Mouse (Mus musculus) forebrain, embryonic 12.5 days (tissue): ENCODE data around the gene Srgap3. TPM values are rescaled to one million over a fixed set of nuclear protein-coding genes. Genes with fewer than 3 reads are reported as not detected.
"Not testable (repeated sequence)": the region's sequence is repeated elsewhere in the genome, so short reads cannot be mapped to it uniquely, and the experiment has no call there.

ENCODE experiments used
- ATAC-seq: fragments of 200-750 bp; cut with Nextera tagmentation; 2 replicates; pipeline ENCODE4 v1.8.0; 2017; ENCODE audit warnings: moderate TSS enrichment; ENCODE audit not compliant: low FRiP score
- H3K27ac ChIP-seq: fragments of 300-500 bp; sonication (generic); 2 replicates; pipeline ENCODE4 v1.5.1; 2016; ENCODE audit warnings: mild to moderate bottlenecking
- H3K27me3 ChIP-seq: fragments of 300-500 bp; sonication (generic); 2 replicates; pipeline ENCODE4 v1.6.1; 2016; ENCODE audit warnings: mild to moderate bottlenecking
- H3K36me3 ChIP-seq: fragments of 300-500 bp; sonication (generic); replicated peaks from 2 replicates; pipeline ENCODE4 v1.6.1; 2016; ENCODE audit warnings: mild to moderate bottlenecking
- H3K4me1 ChIP-seq: fragments of 300-500 bp; sonication (generic); 2 replicates; pipeline ENCODE4 v1.6.1; 2016
- H3K4me2 ChIP-seq: fragments of 300-500 bp; sonication (generic); 2 replicates; pipeline ENCODE4 v1.6.1; 2016; ENCODE audit warnings: mild to moderate bottlenecking, moderate library complexity
- H3K4me3 ChIP-seq: fragments of 300-500 bp; sonication (generic); replicated peaks from 2 replicates; pipeline ENCODE4 v1.5.1; 2016; ENCODE audit warnings: mild to moderate bottlenecking
- H3K9ac ChIP-seq: fragments of 300-500 bp; sonication (generic); 2 replicates; pipeline ENCODE4 v1.6.1; 2016; ENCODE audit warnings: mild to moderate bottlenecking
- H3K9me3 ChIP-seq: fragments of 300-500 bp; sonication (generic); 2 replicates; pipeline ENCODE4 v1.6.1; 2016
- WGBS: fragments of 180-500 bp; shearing (Covaris S2); methylation state at CpG from one replicate; pipeline ENCODE4 v1.1.7; 2016; 5-methylcytosine and 5-hydroxymethylcytosine counted together
- polyA plus RNA-seq: library from polyadenylated mRNA; unstranded; fragments of >200 nt; fragmentation: Nextera tagmentation; extraction: Ambion mirVana; gene quantifications from 2 replicates; pipeline ENCODE4 v1.2.1, GENCODE M21; 2016

The Srgap3 gene
- polyA plus RNA-seq, 1 experiment from 2014 or later, result 39.9 TPM

- H3K9me3 ChIP-seq, result no peaks in the 10 kb centered on the region
- no peak overlapping the region for H3K9ac ChIP-seq
- no peak overlapping the region for H3K27ac ChIP-seq
- peaks cover 44% of the 10 kb centered on the region for H3K36me3 ChIP-seq
- H3K4me1 ChIP-seq, result no peaks in the 10 kb centered on the region
- no peak for ATAC-seq
- 89% methylated on average over 1 of the region's 1 CpGs for whole genome bisulfite sequencing
- no peak overlapping the region for H3K4me3 ChIP-seq
- H3K27me3 ChIP-seq, result no peaks in the 10 kb centered on the region
- H3K4me2 ChIP-seq, result no peak overlapping the region
Observed at GRCm38 (mm10) chr6:112719983-112720382, 227.1 kb downstream of the Srgap3 start.

GRCm38 (mm10) chr6:112717168-112717567 lies 229.9 kb downstream of the Srgap3 start:
- ATAC-seq, result peak; percentile 48; the same call in 1 of the 2 replicates
- 63% methylated on average over 5 of the region's 5 CpGs for WGBS

GRCm38 (mm10) chr6:112713951-112714350 lies 233.1 kb downstream of the Srgap3 start:
- 87% methylated on average over 3 of the region's 3 CpGs for WGBS

More at GRCm38 (mm10) chr6:112717168-112717567, 229.9 kb downstream of the Srgap3 start:
- Histone ChIP-seq H3K9me3 (no peaks in the 10 kb centered on the region), H3K27me3 (no peaks in the 10 kb centered on the region), H3K4me3 (no peak overlapping the region), H3K36me3 (peaks cover 23% of the 10 kb centered on the region), H3K4me1 (no peaks in the 10 kb centered on the region), H3K4me2 (no peak overlapping the region), H3K9ac (no peak overlapping the region), H3K27ac (no peak overlapping the region)

GRCm38 (mm10) chr6:112702296-112702695 lies 244.8 kb downstream of the Srgap3 start:
- WGBS, result 84% methylated on average over 4 of the region's 4 CpGs
- not testable (repeated sequence) for ATAC-seq, H3K4me3 ChIP-seq, H3K4me2 ChIP-seq, H3K36me3 ChIP-seq, H3K27ac ChIP-seq, H3K9ac ChIP-seq, H3K27me3 ChIP-seq, H3K4me1 ChIP-seq, H3K9me3 ChIP-seq

More at GRCm38 (mm10) chr6:112713951-112714350, 233.1 kb downstream of the Srgap3 start:
- H3K36me3 ChIP-seq, result no peaks in the 10 kb centered on the region
- no peak overlapping the region for H3K4me2 ChIP-seq
- no peak overlapping the region for H3K4me3 ChIP-seq
- no peak overlapping the region for H3K27ac ChIP-seq
- ATAC-seq, result no peak
- no peaks in the 10 kb centered on the region for H3K4me1 ChIP-seq
- no peak overlapping the region for H3K9ac ChIP-seq
- H3K27me3 ChIP-seq, result no peaks in the 10 kb centered on the region
- no peaks in the 10 kb centered on the region for H3K9me3 ChIP-seq

- Histone ChIP-seq H3K9me3 (no peaks in the 10 kb centered on the region), H3K4me2 (no peak overlapping the region), H3K36me3 (no peaks in the 10 kb centered on the region), H3K27me3 (0 out of 2 replicates have a peak, but pooled peaks cover 4% of the 10 kb centered on the region), H3K9ac (no peak overlapping the region), H3K4me3 (no peak overlapping the region), H3K4me1 (peaks cover 7% of the 10 kb centered on the region; the same call in 1 of the 2 replicates), H3K27ac (no peak overlapping the region)
- 0% methylated on average over 1 of the region's 1 CpGs for WGBS
- no peak for ATAC-seq
Observed at GRCm38 (mm10) chr6:112700392-112700791, 246.7 kb downstream of the Srgap3 start.

- WGBS, result 63% methylated on average over 1 of the region's 1 CpGs
- Histone ChIP-seq H3K27me3 (0 out of 2 replicates have a peak, but pooled peaks cover 4% of the 10 kb centered on the region), H3K27ac (no peak overlapping the region), H3K9ac (no peak overlapping the region), H3K9me3 (no peaks in the 10 kb centered on the region), H3K4me1 (peaks cover 11% of the 10 kb centered on the region; the same call in 1 of the 2 replicates), H3K36me3 (no peaks in the 10 kb centered on the region), H3K4me2 (no peak overlapping the region), H3K4me3 (no peak overlapping the region)
- no peak for ATAC-seq
Observed at GRCm38 (mm10) chr6:112699115-112699514, 248.0 kb downstream of the Srgap3 start.

- Histone ChIP-seq H3K4me2 (peak within 1 kb of the TSS; percentile 79), H3K4me1 (peaks cover 14% of the 10 kb centered on the region; the same call in 1 of the 2 replicates), H3K27me3 (0 out of 2 replicates have a peak, but pooled peaks cover 4% of the 10 kb centered on the region), H3K9me3 (no peaks in the 10 kb centered on the region), H3K9ac (peak within 1 kb of the TSS; percentile 71), H3K4me3 (peak within 1 kb of the TSS; percentile 85), H3K36me3 (0 out of 2 replicates have a peak, but pooled peaks cover 5% of the 10 kb centered on the region), H3K27ac (peak within 1 kb of the TSS; percentile 56; the same call in 1 of the 2 replicates)
- WGBS, result under 1% methylated on average over 77 of the region's 77 CpGs
- peak; percentile 94 for ATAC-seq
Observed at GRCm38 (mm10) chr6:112696056-112696950, 250.8 kb downstream of the Srgap3 start, which contains the start of gene Rad18. Gene Rad18, minus strand, starts transcription at chr6:112696686.

GRCm38 (mm10) chr6:112694492-112694891 lies 252.6 kb downstream of the Srgap3 start:
- Histone ChIP-seq H3K27ac (no peak overlapping the region), H3K9ac (no peak overlapping the region), H3K36me3 (0 out of 2 replicates have a peak, but pooled peaks cover 12% of the 10 kb centered on the region), H3K27me3 (0 out of 2 replicates have a peak, but pooled peaks cover 4% of the 10 kb centered on the region), H3K4me3 (no peak overlapping the region), H3K4me2 (no peak overlapping the region), H3K9me3 (no peaks in the 10 kb centered on the region), H3K4me1 (peaks cover 14% of the 10 kb centered on the region; the same call in 1 of the 2 replicates)
- WGBS, result 94% methylated on average over 5 of the region's 5 CpGs
- no peak for ATAC-seq

- Histone ChIP-seq H3K27ac (no peak overlapping the region), H3K9me3 (no peaks in the 10 kb centered on the region), H3K36me3 (peaks cover 15% of the 10 kb centered on the region), H3K4me3 (no peak overlapping the region), H3K4me1 (peaks cover 14% of the 10 kb centered on the region; the same call in 1 of the 2 replicates), H3K4me2 (no peak overlapping the region), H3K9ac (no peak overlapping the region), H3K27me3 (no peaks in the 10 kb centered on the region)
- WGBS, result 100% methylated on average over 1 of the region's 1 CpGs
- ATAC-seq, result no peak
Observed at GRCm38 (mm10) chr6:112691523-112691922, 255.5 kb downstream of the Srgap3 start.

- peaks cover 15% of the 10 kb centered on the region for H3K36me3 ChIP-seq
- ATAC-seq, result no peak
- no peaks in the 10 kb centered on the region for H3K27me3 ChIP-seq
- no peak overlapping the region for H3K4me2 ChIP-seq
- no peak overlapping the region for H3K9ac ChIP-seq
- no peak overlapping the region for H3K27ac ChIP-seq
- no peaks in the 10 kb centered on the region for H3K4me1 ChIP-seq
- no peak overlapping the region for H3K4me3 ChIP-seq
- no peaks in the 10 kb centered on the region for H3K9me3 ChIP-seq
- WGBS, result 96% methylated on average over 3 of the region's 3 CpGs
Observed at GRCm38 (mm10) chr6:112688033-112688432, 259.0 kb downstream of the Srgap3 start.

- H3K36me3 ChIP-seq, result peaks cover 18% of the 10 kb centered on the region
- WGBS, result 89% methylated on average over 7 of the region's 7 CpGs
- no peak overlapping the region for H3K27ac ChIP-seq
- ATAC-seq, result no peak
- no peaks in the 10 kb centered on the region for H3K27me3 ChIP-seq
- H3K4me2 ChIP-seq, result no peak overlapping the region
- no peaks in the 10 kb centered on the region for H3K9me3 ChIP-seq
- H3K4me3 ChIP-seq, result no peak overlapping the region
- H3K4me1 ChIP-seq, result no peaks in the 10 kb centered on the region
- H3K9ac ChIP-seq, result no peak overlapping the region
Observed at GRCm38 (mm10) chr6:112686485-112686884, 260.6 kb downstream of the Srgap3 start.

GRCm38 (mm10) chr6:112684065-112684464 lies 263.0 kb downstream of the Srgap3 start:
- H3K4me3 ChIP-seq, result no peak overlapping the region
- no peaks in the 10 kb centered on the region for H3K4me1 ChIP-seq
- no peak overlapping the region for H3K9ac ChIP-seq
- H3K9me3 ChIP-seq, result no peaks in the 10 kb centered on the region
- peaks cover 28% of the 10 kb centered on the region for H3K36me3 ChIP-seq
- no peak overlapping the region for H3K4me2 ChIP-seq
- no peaks in the 10 kb centered on the region for H3K27me3 ChIP-seq
- no peak overlapping the region for H3K27ac ChIP-seq
- WGBS, result 94% methylated on average over 2 of the region's 2 CpGs
- ATAC-seq, result no peak
